Mouse (Mus musculus) ES-Bruce4 (cell line): ENCODE measurements around the gene Acvrl1.

ENCODE experiments used
- CTCF ChIP-seq: IDR thresholded peaks from one replicate; pipeline ENCODE4 v1.8.1; 2011; ENCODE audit warnings: low read depth, low read length
- POLR2A ChIP-seq: IDR thresholded peaks from one replicate; pipeline ENCODE4 v1.8.1; 2011; ENCODE audit warnings: low read length; ENCODE audit not compliant: insufficient read depth

DNA sequence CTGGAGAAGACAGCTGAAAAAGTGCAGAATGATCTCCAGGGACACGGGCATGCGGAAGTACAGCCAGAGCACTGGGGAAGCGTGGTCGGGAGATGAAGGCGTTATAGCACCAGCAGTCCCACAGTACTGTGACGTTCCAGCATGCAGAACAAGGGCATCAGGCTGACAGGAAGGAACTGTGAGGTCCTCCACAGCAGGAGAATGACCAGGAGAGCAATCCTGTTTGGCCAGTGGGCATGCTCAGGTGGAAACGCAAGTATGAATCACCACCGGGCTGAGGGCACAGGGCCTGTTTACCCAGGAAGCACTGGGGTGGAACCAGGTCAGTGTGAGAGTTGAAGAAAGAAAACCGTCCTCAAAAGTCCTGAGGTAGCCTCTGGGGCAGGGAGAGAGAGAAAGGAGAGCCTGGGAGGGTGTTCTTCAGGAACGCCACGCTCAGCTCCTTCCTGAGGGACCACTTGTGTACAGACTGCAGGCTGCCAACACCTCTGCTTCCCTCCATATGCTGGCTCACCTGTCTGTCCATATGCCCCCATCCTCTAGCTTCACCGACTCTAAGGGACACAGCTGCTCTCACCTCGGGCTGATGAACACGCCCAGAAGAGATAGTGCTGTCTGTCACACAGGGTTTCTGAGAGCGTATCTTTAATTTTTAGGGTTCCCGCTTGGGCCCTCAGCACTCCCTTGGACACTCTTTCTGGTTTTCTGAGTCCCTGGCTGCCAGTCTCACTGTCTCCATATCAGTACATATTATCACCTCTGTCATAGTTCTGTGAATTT, 37.5 kb downstream of the Acvrl1 start:
- no peak for TF ChIP-seq POLR2A
- TF ChIP-seq CTCF: no peak
